Mouse (Mus musculus): ENCODE results near the gene Ppie.
A peak's percentile ranks its signal among the peaks of the same experiment; 100 is the strongest.

- TF ChIP-seq MAX (IDR thresholded peaks at IDR 0.05; ENCODE audit: low read length) (no peak), GATA1 (IDR thresholded peaks at IDR 0.05; ENCODE audit: low read depth, low read length) (no peak), ZKSCAN1 (IDR thresholded peaks at IDR 0.05; ENCODE audit: low read depth, low read length) (no peak), CTCF (IDR thresholded peaks at IDR 0.05 in 2 of 3, conservative IDR thresholded peaks at IDR 0.05 in 1 of 3; ENCODE audit: control insufficient read depth in 1 of 3, insufficient read depth in 1 of 3, low read depth in 2 of 3, low read length in 3 of 3, poor library complexity in 1 of 3, severe bottlenecking in 1 of 3) (peak; percentile 73 to 94 (median 92)), POLR2AphosphoS2 (IDR thresholded peaks at IDR 0.05; ENCODE audit: low read length) (no peak), HCFC1 (IDR thresholded peaks at IDR 0.05; ENCODE audit: low read depth, low read length) (no peak), USF2 (IDR thresholded peaks at IDR 0.05; ENCODE audit: borderline replicate concordance in 1 of 2, insufficient read depth in 1 of 2, low read depth in 1 of 2, low read length in 2 of 2) (no peak), TCF12 (IDR thresholded peaks at IDR 0.05; ENCODE audit: low read depth, low read length) (no peak), ZMIZ1 (IDR thresholded peaks at IDR 0.05; ENCODE audit: low read depth, low read length) (no peak), KAT2A (conservative IDR thresholded peaks at IDR 0.05; ENCODE audit: low read depth, low read length) (no peak), MAZ (IDR thresholded peaks at IDR 0.05; ENCODE audit: low read depth, low read length) (no peak), RCOR1 (IDR thresholded peaks at IDR 0.05; ENCODE audit: low read depth, low read length) (no peak), MXI1 (IDR thresholded peaks at IDR 0.05; ENCODE audit: low read depth, low read length) (no peak), CHD2 (IDR thresholded peaks at IDR 0.05; ENCODE audit: low read length) (no peak)
These were observed 57.2 kb downstream of the Ppie start for GRCm38 (mm10) chr4:123082283-123083163.
